Mouse (Mus musculus) limb, embryonic 15.5 days (tissue): Measurements from ENCODE around the gene Bad. TPM values are rescaled to one million over a fixed set of nuclear protein-coding genes. Genes with fewer than 3 reads are reported as not detected.

ENCODE experiments used
- ATAC-seq: fragments of 200-750 bp; cut with Nextera tagmentation; 2 replicates; pipeline ENCODE4 v1.8.0; 2017; ENCODE audit warnings: low read depth, moderate TSS enrichment; ENCODE audit not compliant: insufficient number of reproducible peaks, low FRiP score, low TSS enrichment
- H3K27ac ChIP-seq: fragments of 300-500 bp; sonication (generic); 2 replicates; pipeline ENCODE4 v1.5.1; 2015; ENCODE audit warnings: moderate library complexity, mild to moderate bottlenecking, inconsistent platforms
- H3K27me3 ChIP-seq: fragments of 300-500 bp; sonication (generic); 2 replicates; pipeline ENCODE4 v1.6.1; 2015; ENCODE audit warnings: inconsistent platforms
- H3K36me3 ChIP-seq: fragments of 300-500 bp; sonication (generic); 2 replicates; pipeline ENCODE4 v1.6.1; 2015; ENCODE audit warnings: inconsistent platforms
- H3K4me1 ChIP-seq: fragments of 300-500 bp; sonication (generic); 2 replicates; pipeline ENCODE4 v1.6.1; 2015; ENCODE audit warnings: inconsistent platforms
- H3K4me2 ChIP-seq: fragments of 300-500 bp; sonication (generic); 2 replicates; pipeline ENCODE4 v1.6.1; 2015; ENCODE audit warnings: mild to moderate bottlenecking, inconsistent platforms
- H3K4me3 ChIP-seq: fragments of 300-500 bp; sonication (generic); 2 replicates; pipeline ENCODE4 v1.5.1; 2015; ENCODE audit warnings: mild to moderate bottlenecking, inconsistent platforms
- H3K9ac ChIP-seq: fragments of 300-500 bp; sonication (generic); 2 replicates; pipeline ENCODE4 v1.6.1; 2015; ENCODE audit warnings: inconsistent platforms
- H3K9me3 ChIP-seq: fragments of 300-500 bp; sonication (generic); 2 replicates; pipeline ENCODE4 v1.6.1; 2016; ENCODE audit warnings: inconsistent platforms
- WGBS: fragments of 180-500 bp; shearing (Covaris S2); methylation state at CpG from one replicate; pipeline ENCODE4 v1.1.7; 2015; 5-methylcytosine and 5-hydroxymethylcytosine counted together
- polyA plus RNA-seq: library from polyadenylated mRNA; unstranded; fragments of >200 nt; fragmentation: Nextera tagmentation; extraction: Ambion mirVana; gene quantifications from 2 replicates; pipeline ENCODE4 v1.2.1, GENCODE M21; 2015

The Bad gene
- polyA plus RNA-seq, 1 experiment from 2014 or later = 92.3 TPM

GRCm38 (mm10) chr19:6955424-6955823, 13.8 kb downstream of the Bad start:
- no peaks in the 10 kb centered on the region for H3K27me3 ChIP-seq
- no peak overlapping the region for H3K4me3 ChIP-seq
- WGBS = 76% methylated on average over 7 of the region's 7 CpGs
- H3K4me1 ChIP-seq = peaks cover 19% of the 10 kb centered on the region
- no peak overlapping the region for H3K27ac ChIP-seq
- ATAC-seq = no peak
- peaks cover 67% of the 10 kb centered on the region for H3K36me3 ChIP-seq
- no peaks in the 10 kb centered on the region for H3K9me3 ChIP-seq
- no peak overlapping the region for H3K9ac ChIP-seq
- H3K4me2 ChIP-seq = no peak overlapping the region

GRCm38 (mm10) chr19:6956461-6956860, 14.8 kb downstream of the Bad start:
- H3K4me1 ChIP-seq = peaks cover 19% of the 10 kb centered on the region
- H3K4me3 ChIP-seq = no peak overlapping the region
- H3K27me3 ChIP-seq = no peaks in the 10 kb centered on the region
- H3K4me2 ChIP-seq = no peak overlapping the region
- H3K36me3 ChIP-seq = peaks cover 71% of the 10 kb centered on the region
- ATAC-seq = no peak
- no peak overlapping the region for H3K27ac ChIP-seq
- 84% methylated on average over 10 of the region's 10 CpGs for WGBS
- no peak overlapping the region for H3K9ac ChIP-seq
- no peaks in the 10 kb centered on the region for H3K9me3 ChIP-seq

- peak overlapping the region; percentile 44 for H3K27ac ChIP-seq
- 8% methylated on average over 15 of the region's 15 CpGs for WGBS
- no peaks in the 10 kb centered on the region for H3K9me3 ChIP-seq
- no peaks in the 10 kb centered on the region for H3K27me3 ChIP-seq
- H3K4me3 ChIP-seq = peak overlapping the region; percentile 67
- peak overlapping the region; percentile 73 for H3K4me2 ChIP-seq
- ATAC-seq = no peak
- H3K36me3 ChIP-seq = peaks cover 28% of the 10 kb centered on the region
- peak overlapping the region; percentile 63 for H3K9ac ChIP-seq
- H3K4me1 ChIP-seq = peaks cover 42% of the 10 kb centered on the region
These were observed 27.0 kb downstream of the Bad start for GRCm38 (mm10) chr19:6968491-6969271.

GRCm38 (mm10) chr19:6969291-6969664, 27.6 kb downstream of the Bad start:
- H3K27ac ChIP-seq = peak overlapping the region; percentile 44
- H3K4me1 ChIP-seq = peaks cover 47% of the 10 kb centered on the region
- no peak for ATAC-seq
- H3K36me3 ChIP-seq = peaks cover 24% of the 10 kb centered on the region
- under 1% methylated on average over 20 of the region's 20 CpGs for WGBS
- peak overlapping the region; percentile 73 for H3K4me2 ChIP-seq
- H3K9ac ChIP-seq = peak overlapping the region; percentile 63
- peak overlapping the region; percentile 67 for H3K4me3 ChIP-seq
- no peaks in the 10 kb centered on the region for H3K27me3 ChIP-seq
- no peaks in the 10 kb centered on the region for H3K9me3 ChIP-seq

GRCm38 (mm10) chr19:6969665-6970381, 28.2 kb downstream of the Bad start:
- peak; percentile 49; the same call in 1 of the 2 replicates for ATAC-seq
- Histone ChIP-seq H3K27me3 (no peaks in the 10 kb centered on the region), H3K27ac (peak overlapping the region; percentile 44), H3K4me2 (peak overlapping the region; percentile 73), H3K4me1 (peaks cover 47% of the 10 kb centered on the region), H3K36me3 (peaks cover 19% of the 10 kb centered on the region), H3K4me3 (peak overlapping the region; percentile 67), H3K9me3 (no peaks in the 10 kb centered on the region), H3K9ac (peak overlapping the region; percentile 63)
- WGBS = 2% methylated on average over 49 of the region's 55 CpGs

- Histone ChIP-seq H3K27me3 (no peaks in the 10 kb centered on the region), H3K4me3 (peak overlapping the region; percentile 67), H3K4me1 (peaks cover 47% of the 10 kb centered on the region), H3K4me2 (peak overlapping the region; percentile 73), H3K27ac (no peak overlapping the region), H3K36me3 (peaks cover 11% of the 10 kb centered on the region), H3K9me3 (no peaks in the 10 kb centered on the region), H3K9ac (peak overlapping the region; percentile 63; the same call in 1 of the 2 replicates)
- no peak for ATAC-seq
- WGBS = 22% methylated on average over 11 of the region's 11 CpGs
These were observed 28.9 kb downstream of the Bad start for GRCm38 (mm10) chr19:6970460-6971085.

GRCm38 (mm10) chr19:6971644-6972043, 30.0 kb downstream of the Bad start:
- no peak for ATAC-seq
- no peaks in the 10 kb centered on the region for H3K9me3 ChIP-seq
- H3K4me3 ChIP-seq = no peak overlapping the region
- H3K27ac ChIP-seq = no peak overlapping the region
- H3K27me3 ChIP-seq = no peaks in the 10 kb centered on the region
- H3K9ac ChIP-seq = no peak overlapping the region
- peaks cover 58% of the 10 kb centered on the region for H3K4me1 ChIP-seq
- H3K4me2 ChIP-seq = no peak overlapping the region
- H3K36me3 ChIP-seq = peaks cover under 1% of the 10 kb centered on the region
- WGBS = 37% methylated on average over 6 of the region's 6 CpGs

GRCm38 (mm10) chr19:6972247-6972917, 30.7 kb downstream of the Bad start:
- no peak overlapping the region for H3K9ac ChIP-seq
- H3K4me3 ChIP-seq = no peak overlapping the region
- no peak for ATAC-seq
- 79% methylated on average over 13 of the region's 13 CpGs for WGBS
- peaks cover 63% of the 10 kb centered on the region for H3K4me1 ChIP-seq
- peaks cover 3% of the 10 kb centered on the region; the same call in 1 of the 2 replicates for H3K36me3 ChIP-seq
- H3K27me3 ChIP-seq = no peaks in the 10 kb centered on the region
- no peak overlapping the region for H3K27ac ChIP-seq
- no peak overlapping the region for H3K4me2 ChIP-seq
- H3K9me3 ChIP-seq = no peaks in the 10 kb centered on the region

- H3K9me3 ChIP-seq = no peaks in the 10 kb centered on the region
- WGBS = 27% methylated on average over 12 of the region's 12 CpGs
- peaks cover 14% of the 10 kb centered on the region for H3K36me3 ChIP-seq
- ATAC-seq = no peak
- no peak overlapping the region for H3K9ac ChIP-seq
- H3K4me2 ChIP-seq = peak overlapping the region; percentile 82
- peaks cover 64% of the 10 kb centered on the region for H3K4me1 ChIP-seq
- peak overlapping the region; percentile 89; the same call in 1 of the 2 replicates for H3K27ac ChIP-seq
- H3K27me3 ChIP-seq = no peaks in the 10 kb centered on the region
- peak overlapping the region; percentile 68 for H3K4me3 ChIP-seq
These were observed 32.0 kb downstream of the Bad start for GRCm38 (mm10) chr19:6973581-6974190.

GRCm38 (mm10) chr19:6974211-6975205, 32.8 kb downstream of the Bad start, which contains the start of gene Ppp1r14b:
Gene Ppp1r14b, plus strand, starts transcription at chr19:6974968.
- peak within 1 kb of the TSS; percentile 89 for H3K27ac ChIP-seq
- H3K4me2 ChIP-seq = peak within 1 kb of the TSS; percentile 82
- WGBS = under 1% methylated on average over 75 of the region's 84 CpGs
- H3K9ac ChIP-seq = peak within 1 kb of the TSS; percentile 67
- no peaks in the 10 kb centered on the region for H3K27me3 ChIP-seq
- H3K4me3 ChIP-seq = peak within 1 kb of the TSS; percentile 68
- H3K4me1 ChIP-seq = peaks cover 64% of the 10 kb centered on the region
- ATAC-seq = peak; percentile 56
- H3K36me3 ChIP-seq = peaks cover 14% of the 10 kb centered on the region
- no peaks in the 10 kb centered on the region for H3K9me3 ChIP-seq
